Mouse (Mus musculus) gastrocnemius, postnatal 10 days (tissue): ENCODE results near the gene Trip13. TPM values are rescaled to one million over a fixed set of nuclear protein-coding genes. Genes with fewer than 3 reads are reported as not detected.

Experiments
- DNase-seq: peaks from one replicate; pipeline ENCODE4 v3.0.0; 2021; ENCODE audit warnings: mixed read lengths
- long read RNA-seq, 2 experiments: library from polyadenylated mRNA; stranded (forward); transcript quantifications; one replicate each; pipeline ENCODE4 v2.0.0; 2021
- total RNA-seq, 2 experiments: library from RNA; stranded (reverse); gene quantifications; 2 replicates each; pipeline ENCODE4 v1.2.3; 2021

Gene Trip13
- 1 to 10 TPM; 2.2 to 2.9 TPM for total RNA-seq
- long read RNA-seq, experiment 1, partial matches to known transcripts, result 1 of 5 reads
- long read RNA-seq, experiment 1, other reads (novel, unspliced or antisense), result 1 of 5 reads
- long read RNA-seq, experiment 2, partial matches to known transcripts, result 0 of 3 reads
- long read RNA-seq, experiment 2, other reads (novel, unspliced or antisense), result 0 of 3 reads

DNA sequence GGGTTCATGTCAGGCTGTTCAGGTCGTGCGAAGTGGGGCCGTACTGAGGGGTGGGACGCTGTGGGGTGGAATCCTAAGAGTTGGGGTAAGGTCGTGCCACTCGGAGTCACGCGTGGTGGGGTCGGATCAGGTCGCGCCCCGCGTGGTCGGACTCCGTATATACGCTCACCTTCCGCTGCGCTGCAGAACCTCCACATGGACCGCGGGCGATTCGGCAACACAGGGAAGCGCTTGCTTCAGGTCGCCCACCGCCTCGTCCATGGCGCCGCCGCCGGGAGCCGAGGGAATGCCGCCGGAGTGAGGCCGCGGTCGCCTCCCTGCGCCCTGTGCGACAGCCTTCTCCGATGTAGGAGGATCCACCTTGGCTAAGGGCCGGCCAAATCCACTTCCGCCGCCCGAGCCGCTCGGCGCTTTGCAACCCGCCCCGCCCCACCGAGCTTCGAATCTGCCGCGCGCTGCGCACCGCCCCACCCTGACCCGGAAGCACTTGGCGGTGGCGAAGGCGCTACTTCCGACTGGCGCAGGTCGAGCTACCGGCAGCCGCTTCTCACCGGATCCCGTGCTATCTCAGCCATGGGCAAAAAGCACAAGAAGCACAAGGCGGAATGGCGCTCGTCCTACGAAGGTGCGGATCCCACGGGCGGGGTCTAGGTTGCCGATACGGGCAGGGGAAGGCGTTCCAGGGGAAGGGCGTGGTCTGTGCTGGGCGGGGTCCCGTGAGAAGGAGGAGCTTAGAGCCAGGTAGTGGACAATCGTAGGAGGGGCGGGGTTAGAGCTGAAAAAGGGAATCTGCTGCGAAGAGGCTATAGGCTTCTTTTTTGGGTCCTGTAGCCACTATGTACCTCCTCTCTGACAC is at the start of gene Trip13, which contains the start of gene Brd9:
Gene Trip13 (minus strand): TSS at position 464 of the 856 bp plus-strand sequence.
Gene Brd9 (plus strand): TSS at position 491 of the 856 bp plus-strand sequence.
- peak; percentile 96 for DNase-seq

DNA sequence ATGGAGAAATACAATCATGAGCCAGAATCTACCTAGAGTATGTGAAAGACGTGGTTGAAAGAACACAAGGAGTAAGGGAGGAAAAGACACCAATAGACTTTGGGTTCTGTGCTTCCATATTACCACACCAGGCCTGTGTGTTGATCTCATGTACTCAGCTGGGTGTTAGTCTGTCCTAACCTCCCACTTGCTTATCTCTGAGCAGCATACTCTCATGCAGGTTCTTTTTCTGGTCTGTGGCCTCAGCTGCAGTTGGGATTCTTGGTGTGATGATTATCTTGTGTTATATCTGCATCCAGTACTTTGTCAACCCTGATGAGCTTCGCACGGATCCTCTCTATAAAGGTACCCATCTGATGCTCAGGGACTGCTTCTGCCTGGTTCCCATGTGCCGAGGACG is 39.4 kb upstream of the Trip13 start:
- DNase-seq, result no peak

DNA sequence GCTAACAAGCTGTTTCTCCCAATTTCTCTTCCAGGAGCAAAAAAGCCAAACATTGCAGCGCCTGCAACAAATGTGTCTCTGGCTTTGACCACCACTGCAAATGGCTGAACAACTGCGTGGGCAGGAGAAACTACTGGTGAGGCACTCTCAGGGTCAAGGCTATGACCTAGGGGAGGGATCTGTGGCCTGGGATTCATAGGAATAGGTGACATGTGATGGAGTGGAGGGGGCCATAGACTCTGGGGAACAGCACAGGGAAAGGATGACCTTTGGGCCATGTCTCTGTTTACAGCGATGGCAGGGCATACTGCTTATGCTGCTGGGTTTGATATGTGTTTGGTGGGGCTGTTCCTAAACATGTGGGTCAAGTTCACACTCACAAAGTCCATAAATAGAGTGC is 36.9 kb upstream of the Trip13 start:
- no peak for DNase-seq

DNA sequence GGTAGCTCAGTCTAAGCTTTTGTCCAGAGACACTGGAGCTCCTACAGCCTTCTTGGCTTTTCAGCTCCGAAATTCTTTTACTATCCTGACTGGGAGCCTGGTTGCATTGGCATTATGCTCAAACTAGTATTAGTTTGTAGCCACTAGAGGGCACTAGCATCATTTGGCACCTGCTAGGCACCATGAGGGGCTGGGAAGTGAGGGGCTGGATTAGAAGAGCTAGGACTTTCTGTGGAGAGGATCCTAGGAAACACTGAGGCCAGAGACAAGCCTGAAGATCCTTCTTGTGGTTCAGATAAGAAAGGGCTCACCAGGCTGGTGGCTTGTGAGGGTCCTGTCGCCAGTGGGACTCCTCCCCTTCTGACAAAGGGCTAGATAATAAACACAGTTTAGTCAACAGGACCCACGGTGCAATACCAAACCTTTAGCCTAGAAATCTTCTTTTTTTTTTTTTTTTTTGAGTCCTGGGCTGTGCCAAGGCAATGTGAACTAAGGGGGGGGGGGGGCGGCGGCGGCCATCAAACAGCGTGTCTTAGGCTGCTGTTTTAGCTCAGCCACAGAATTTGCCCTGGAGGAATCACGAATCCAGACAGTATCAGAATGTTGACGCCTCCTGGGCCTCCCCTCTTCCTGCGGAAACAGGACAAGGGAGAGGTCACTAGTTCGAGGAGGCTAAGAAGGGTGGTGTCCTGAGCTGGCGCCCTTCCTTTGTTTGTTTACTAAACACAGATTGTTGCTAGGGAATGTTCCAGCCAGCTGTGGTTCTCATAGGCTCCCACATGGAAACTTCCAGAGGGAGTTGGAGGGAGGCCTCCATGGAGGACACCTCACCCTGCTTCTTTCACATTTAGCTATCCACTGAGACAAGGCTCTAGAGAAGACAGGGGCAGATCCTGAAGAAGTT is 33.2 kb upstream of the Trip13 start:
- peak; percentile 44 for DNase-seq

DNA sequence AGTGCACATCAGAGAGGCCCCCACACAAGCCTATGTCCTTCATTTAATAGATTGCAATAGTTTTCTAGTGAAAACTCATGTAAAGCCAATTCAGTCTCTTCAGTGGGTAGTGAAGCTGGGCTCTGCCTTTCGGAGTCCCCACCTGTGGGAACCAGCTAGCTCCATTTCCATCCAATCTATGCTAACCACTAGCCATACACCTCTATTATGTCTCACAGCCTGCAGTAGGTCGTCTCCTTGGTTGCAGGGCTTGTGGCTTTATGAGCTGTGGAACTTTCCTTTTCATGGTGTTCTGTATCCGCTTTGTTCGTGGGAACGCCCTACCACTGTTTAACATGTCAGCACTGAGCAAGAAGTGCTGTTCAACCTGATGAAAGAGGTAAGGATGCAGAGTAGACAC is 26.0 kb upstream of the Trip13 start, which contains the start of gene Zdhhc11:
Gene Zdhhc11 (plus strand): TSS at position 301 of the 400 bp plus-strand sequence.
- no peak for DNase-seq

DNA sequence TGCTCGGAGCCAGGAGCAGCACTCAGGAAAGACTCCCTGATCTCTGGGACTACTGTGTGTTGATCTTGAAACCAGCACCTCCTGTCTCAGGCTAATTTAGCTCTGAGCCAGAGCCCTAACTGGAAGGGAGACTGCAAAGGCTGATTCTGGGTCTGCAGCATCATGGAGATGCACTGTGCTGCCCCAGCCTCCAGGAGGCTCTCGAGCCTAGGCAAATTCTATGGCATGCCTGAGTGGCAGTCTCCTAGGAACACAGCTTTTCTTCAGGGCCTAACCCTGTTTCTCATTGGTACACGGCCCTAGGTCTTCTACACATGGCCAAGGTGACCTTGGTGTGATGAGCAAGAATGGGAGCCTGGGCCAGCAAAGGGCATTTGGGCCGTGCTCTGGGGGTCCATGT is 23.6 kb upstream of the Trip13 start:
- DNase-seq, result no peak

DNA sequence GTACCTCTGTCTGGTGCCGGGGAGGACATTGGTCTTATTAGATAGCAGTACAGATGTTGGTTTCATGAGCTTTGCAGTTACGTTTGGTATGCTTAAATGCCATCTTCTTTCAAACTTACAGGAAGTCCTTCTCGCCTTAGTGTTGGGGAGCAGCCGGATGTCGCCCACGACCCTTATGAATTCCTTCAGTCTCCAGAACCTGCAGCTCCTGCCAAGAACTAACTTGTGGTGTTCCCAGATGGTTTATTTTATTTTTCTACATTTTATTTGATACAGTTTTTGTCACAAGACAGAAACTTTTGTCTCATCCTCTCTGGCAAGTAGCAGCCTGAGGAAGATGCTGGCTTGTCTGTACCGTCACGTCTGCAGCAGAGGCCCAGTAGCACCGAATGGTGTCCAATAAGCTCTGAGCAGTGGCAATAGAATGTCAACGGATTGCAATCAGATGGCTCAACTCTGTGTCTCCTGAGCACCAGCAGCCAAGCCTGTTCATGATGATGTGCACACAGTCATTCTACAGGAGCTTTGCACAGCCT is 22.6 kb upstream of the Trip13 start:
- DNase-seq, result no peak

DNA sequence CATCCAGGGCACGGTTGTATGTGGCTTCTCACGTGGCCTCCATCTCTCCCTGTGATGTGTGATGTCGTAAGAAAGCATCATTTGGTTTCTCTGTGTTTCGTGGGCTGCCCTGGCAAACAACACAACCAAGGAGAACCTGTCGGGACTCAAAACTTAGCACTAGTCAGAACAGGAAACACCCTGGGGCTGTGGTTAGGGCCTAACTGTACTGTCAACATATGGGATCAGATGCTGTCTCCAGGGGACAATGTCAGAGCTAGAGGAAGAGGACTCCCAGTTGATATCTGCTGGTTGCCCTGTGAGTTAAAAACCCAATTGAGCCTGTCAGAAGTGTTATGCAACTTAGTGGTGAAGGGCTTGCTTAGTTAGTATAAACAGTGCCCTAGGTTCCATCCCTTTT is 17.9 kb upstream of the Trip13 start:
- no peak for DNase-seq

DNA sequence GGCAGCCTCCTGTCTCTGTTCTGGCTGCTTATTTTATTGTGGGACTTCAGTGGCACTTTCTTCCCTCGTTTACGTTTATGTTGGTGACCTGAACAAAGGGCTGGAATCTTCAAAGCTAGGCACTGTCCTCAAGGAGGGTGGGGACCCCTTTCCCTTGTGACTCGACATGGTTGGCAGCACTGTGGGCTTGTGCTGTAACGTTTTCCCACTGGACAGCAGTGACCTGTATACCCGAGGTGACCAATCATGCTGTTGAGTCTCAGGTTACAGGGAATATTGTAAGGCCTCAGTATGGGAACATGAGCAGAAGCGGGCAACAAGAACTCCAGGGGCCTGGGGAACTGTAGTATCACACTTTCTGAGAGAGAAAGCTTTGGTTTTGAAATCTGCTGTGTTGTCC is 17.1 kb upstream of the Trip13 start:
- DNase-seq, result no peak

DNA sequence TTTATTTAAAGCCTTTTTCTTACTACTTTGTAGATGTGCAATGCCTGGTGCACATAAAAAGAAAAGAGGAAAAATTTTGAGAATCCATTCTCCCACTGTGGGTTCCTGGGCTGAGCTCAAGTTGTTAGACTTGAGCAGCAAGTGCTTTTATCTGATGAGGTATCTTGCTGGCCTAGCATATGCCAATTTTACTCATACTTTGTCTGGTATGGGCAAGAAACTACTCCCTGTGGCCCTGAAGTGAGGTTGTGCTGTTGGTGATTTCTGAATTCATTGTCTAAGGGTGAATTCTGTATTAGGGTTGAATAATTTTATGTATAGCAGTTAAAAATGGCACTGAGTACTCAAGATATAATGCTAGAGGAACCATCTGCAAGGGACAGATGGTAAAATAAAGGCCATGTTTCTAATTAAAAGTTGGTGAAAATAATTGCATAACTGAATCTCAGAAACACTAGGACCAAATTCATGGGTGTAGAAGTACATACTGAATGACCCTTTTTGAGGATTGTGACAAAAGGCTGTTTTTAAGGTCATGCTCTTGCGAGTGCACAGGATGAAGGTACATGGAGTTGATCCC is 16.1 kb upstream of the Trip13 start:
- DNase-seq, result no peak

DNA sequence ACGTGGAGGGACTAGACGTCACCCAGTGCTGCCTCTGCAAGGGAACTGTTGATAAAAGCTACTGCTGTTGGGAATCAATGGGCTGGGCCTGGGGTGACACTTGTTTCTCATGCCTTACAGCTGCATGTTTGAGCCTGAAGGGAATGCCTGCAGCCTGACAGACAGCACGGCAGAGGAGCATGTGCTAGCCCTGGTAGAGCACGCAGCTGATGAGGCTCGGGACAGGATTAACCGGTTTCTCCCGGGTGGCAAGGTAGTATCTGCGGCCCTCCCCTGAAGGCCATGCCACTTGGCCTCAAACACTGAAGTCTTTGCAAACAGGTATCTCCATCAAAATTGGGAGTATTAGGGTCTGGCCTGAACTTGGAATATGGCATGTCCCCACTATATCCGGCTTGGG is 7.0 kb upstream of the Trip13 start:
- DNase-seq, result no peak

DNA sequence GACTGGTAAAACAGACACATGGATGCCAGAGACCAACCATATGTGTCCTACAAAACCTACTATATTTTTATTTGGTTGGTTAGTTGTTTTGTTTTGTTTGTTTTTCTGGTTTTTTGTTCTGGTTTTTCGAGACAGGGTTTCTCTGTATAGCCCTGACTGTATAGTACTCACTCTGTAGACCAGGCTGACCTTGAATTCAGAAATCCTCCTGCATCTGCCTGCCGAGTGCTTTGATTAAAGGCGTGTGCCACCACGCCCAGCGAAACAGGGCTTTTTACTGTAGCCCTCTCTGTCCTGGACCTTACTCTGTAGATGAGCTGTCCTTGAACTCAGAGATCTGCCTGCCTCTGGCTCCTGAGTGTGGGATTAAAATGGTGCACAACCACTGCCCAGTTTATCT is 1.5 kb upstream of the Trip13 start:
- DNase-seq, result no peak

DNA sequence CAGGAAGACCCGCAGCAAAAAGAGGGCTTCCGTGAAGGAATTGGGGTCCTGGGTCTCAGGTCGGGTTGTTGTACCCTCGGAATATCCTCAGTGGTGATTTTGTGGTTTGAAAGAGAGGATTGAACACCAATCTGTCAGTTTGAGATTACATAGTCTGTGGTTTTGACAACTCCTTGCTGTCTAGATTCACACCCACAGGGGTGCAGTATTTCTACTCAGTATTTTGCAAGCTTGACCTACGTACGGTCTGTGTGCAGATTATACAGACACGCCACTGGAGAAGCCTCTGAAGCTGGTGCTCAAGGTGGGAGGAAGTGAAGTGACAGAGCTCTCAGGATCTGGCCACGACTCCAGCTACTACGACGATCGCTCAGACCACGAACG is 585 bp upstream of the Trip13 start:
- no peak for DNase-seq

DNA sequence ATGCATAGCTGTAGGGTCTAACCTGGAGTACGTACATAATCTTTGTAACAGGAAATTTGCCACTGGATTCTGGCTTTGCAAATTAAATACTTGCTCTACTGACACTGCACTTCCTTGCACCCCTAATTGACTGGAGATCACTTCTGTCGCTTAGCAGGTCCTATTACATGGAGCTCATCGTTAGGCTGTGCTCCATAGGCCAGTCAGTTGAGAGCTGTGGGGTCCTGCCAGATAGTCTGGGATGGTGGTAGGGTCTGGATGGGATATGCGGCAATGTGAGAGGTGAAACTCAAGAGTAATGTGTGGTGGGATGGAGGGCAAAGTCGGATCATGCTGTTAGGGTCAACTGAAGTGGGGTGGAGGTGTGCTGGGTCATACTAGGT is 655 bp downstream of the Trip13 start:
- no peak for DNase-seq

DNA sequence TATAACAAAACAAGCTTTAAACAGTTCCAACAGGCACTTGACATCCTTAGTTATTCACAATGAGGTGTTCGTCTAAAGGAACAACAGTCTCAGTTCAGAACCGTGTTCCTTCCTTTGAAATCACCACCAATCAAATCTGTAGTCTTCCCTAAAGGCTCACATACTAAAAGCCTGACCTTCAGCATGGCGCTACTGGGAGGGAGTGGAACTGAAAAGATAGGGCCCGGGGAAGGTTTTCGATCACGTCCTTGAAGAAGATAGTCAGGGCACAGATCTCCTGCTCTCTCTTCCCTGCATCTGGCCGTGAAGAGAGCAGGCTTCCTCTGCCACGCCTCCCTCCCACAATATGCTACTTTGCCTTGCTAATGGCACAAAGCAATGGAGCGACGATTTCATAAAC is 5.4 kb downstream of the Trip13 start:
- DNase-seq, result no peak

DNA sequence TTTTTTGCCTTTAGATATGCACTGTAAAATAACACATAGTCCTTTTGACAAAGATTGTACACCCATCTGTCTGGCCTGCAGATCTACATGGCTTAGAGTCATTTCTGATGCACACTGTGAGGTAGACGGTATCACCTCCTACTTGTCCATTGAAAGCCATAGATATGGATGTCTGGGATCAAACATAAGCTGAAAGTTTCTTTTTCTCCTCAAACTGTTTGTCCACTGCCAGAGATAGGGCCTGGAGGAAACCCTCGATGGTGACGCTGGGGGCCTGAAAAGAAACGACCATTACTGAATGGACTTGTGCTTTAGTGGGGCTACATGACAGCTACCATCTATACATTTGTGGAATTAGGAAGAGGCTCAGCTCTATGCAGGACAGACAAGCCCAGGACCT is 24.5 kb downstream of the Trip13 start:
- DNase-seq, result no peak

DNA sequence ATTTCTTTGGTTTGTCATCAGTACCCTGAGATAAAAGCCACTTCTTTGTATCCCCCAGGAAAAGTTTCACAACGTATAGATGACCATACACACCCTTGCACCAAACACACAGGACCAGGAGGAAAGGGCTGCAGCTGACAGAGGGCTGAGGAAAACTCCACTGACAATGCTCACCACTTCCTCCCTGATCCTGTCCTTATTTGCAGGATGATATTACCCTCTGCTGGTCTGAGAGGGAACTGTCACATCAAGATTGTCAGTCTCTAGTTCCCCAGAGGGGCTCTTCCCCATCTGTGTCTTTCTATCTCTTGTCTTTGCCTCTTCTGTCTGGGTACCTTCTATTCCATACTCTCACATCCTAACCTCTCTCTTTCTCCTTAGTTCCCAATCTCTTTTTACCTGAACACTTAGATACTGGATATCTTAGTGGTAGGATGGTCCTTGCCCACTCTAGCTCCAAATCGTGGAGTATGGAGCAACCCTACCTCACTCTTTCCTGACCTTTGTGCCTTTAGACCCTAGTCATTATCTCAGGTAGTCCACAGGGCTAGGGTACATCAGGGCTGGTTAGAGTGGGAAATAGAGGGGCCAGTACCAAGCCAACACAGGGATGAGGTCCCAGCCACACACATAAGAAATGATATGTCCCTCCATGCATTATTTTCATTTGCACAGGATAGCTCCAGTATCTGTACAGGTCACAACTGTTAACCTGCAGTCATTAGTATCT is 29.7 kb downstream of the Trip13 start:
- DNase-seq, result peak; percentile 14

DNA sequence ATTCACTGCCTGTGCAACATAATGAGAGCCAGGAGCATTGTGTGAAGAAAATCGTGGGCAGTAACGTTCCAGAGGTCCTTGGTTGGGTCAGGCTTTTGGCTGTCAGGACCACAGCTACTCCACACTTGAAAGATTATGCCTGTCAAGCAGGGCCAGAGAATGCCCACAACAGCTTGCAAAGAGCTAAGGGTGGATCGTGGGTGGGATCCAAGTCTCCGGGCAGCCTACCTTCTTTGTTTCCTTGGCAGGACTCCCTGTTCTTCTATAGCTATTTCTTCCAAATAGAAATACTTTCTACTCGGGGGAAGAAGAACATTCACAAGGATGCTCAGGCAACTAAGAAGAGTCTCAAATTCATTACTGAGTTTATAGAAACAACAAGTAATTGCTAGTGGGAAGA is 30.4 kb downstream of the Trip13 start:
- DNase-seq, result no peak

DNA sequence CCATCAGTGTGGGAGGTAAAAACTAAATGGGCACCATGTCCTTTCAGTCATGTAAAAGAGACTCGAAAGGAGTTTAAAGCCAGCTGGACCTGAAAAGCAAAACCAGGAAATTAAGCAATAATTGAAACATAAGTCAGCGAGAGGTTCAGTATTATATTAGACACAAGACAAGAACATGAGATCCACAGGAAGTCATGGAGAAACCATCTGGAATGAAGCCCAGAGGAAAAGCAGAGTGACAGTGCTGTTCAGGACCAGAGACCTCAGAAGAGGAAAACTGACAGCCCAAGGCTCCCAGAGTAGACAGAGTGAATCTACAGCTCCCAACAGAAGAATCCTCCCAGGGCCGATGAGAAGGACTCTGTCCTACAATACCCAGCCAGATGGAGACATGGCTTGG is 40.0 kb downstream of the Trip13 start:
- DNase-seq, result no peak

DNA sequence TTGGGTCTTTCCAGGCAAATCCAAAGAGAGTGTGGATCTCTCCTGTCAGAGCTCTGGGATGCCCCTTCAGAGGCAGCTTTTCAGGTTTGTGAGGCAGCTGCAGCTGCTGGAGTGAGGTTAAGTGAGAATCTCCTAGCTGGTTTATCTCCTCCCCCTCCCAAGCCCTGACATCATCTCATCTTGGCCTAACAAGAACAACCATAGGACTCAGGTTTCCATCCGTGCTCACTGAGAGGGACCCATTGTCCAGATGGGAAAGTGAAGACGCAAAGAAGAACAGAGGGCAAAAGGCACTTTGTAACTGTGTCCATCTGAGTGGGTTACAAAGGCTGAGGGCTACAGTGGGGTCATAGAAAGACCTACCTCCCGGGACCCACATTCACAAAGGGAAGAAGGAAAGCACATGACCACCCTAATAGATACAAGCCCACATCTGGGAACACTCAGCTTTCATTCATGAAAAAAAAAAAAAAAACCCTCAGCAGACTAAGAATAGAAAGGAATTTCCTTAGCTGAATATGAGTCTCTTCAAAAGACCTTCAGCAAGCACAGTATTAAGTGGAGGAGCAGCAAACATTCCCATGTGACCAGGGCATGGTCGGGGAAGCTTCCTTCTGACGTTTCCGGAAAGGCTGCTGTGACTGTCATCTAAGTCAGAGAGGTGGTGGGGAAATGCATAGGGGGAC is 44.9 kb downstream of the Trip13 start:
- no peak for DNase-seq

DNA sequence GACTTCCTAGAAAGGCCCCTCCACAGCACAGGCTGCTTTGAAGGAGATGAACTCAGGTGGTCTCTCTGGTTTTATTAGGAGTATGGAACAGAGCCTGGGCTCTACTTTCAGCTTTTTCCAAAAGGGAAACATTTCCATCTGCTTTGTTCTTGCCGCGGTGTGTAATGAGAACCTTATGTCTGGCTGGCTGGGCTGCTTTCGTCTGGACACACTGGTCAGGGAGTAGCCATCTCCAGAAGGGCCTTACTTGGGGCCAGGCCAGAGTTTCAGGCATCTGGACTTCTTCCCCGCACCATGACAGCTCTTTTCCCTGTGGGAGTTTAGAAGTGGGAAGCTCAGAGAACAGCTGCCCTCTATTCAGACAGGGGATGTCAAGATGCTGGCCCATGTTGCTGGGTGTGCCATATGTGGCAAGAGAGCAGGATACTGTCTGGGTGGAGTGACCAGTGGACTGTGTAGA is 50.1 kb downstream of the Trip13 start:
- peak; percentile 56 for DNase-seq
